Mouse (Mus musculus) T-helper 17 cell (primary cell): ENCODE results near the gene Churc1.
"Not testable (repeated sequence)": the region's sequence is repeated elsewhere in the genome, so short reads cannot be mapped to it uniquely, and the experiment has no call there.

Source experiments
- in situ Hi-C, 2 experiments: fragments of 300-600 bp; cut with MboI, MseI; formaldehyde crosslinking; loops; 1 replicate in 1 of 2; 2 replicates in 1 of 2; pipeline ENCODE4 v1.15.1; 2025; ENCODE audit warnings: high pct_unique_total_duplicates in 2 of 2

Gene Churc1

GRCm38 (mm10) chr12:76792540-76792939 is 27.2 kb downstream of the Churc1 start:
- in situ Hi-C loops, result not testable (repeated sequence)

- in situ Hi-C loops, result loop anchor here in 1 of 2 experiments (5.0 kb wide), 1 partner anchor 148 kb away; no protein-coding TSS in a partner anchor
Observed at GRCm38 (mm10) chr12:76795350-76795749, 30.0 kb downstream of the Churc1 start, which contains the start of gene Gpx2. Gene Gpx2, minus strand, starts transcription at chr12:76795554.

GRCm38 (mm10) chr12:76796938-76797539 is 31.7 kb downstream of the Churc1 start:
- in situ Hi-C loops, result loop anchor here in 1 of 2 experiments (5.0 kb wide), 1 partner anchor 150 kb away; no protein-coding TSS in a partner anchor

- in situ Hi-C loops, result loop anchor here in 1 of 2 experiments (5.0 kb wide), 1 partner anchor 151 kb away; no protein-coding TSS in a partner anchor
Observed at GRCm38 (mm10) chr12:76798008-76798720, 32.8 kb downstream of the Churc1 start.

GRCm38 (mm10) chr12:76803028-76803427 is 37.7 kb downstream of the Churc1 start:
- in situ Hi-C loops, result loop anchor here in 1 of 2 experiments (10.0 kb wide), 1 partner anchor 148 kb away; no protein-coding TSS in a partner anchor

GRCm38 (mm10) chr12:76803700-76804252 is 38.4 kb downstream of the Churc1 start:
- in situ Hi-C loops, result loop anchor here in 1 of 2 experiments (10.0 kb wide), 1 partner anchor 149 kb away; no protein-coding TSS in a partner anchor

GRCm38 (mm10) chr12:76805056-76805811 is 39.9 kb downstream of the Churc1 start:
- in situ Hi-C loops, result loop anchor here in 1 of 2 experiments (10.0 kb wide), 1 partner anchor 150 kb away; no protein-coding TSS in a partner anchor

GRCm38 (mm10) chr12:76807796-76808195 is 42.5 kb downstream of the Churc1 start:
- in situ Hi-C loops, result loop anchor here in 1 of 2 experiments (10.0 kb wide), 1 partner anchor 153 kb away; no protein-coding TSS in a partner anchor

GRCm38 (mm10) chr12:76810491-76810890 is 45.2 kb downstream of the Churc1 start:
- in situ Hi-C loops, result no loop called here

GRCm38 (mm10) chr12:76811006-76811405 is 45.7 kb downstream of the Churc1 start:
- in situ Hi-C loops, result no loop called here

GRCm38 (mm10) chr12:76813543-76813942 is 48.2 kb downstream of the Churc1 start:
- in situ Hi-C loops, result no loop called here

GRCm38 (mm10) chr12:76814120-76814519 is 48.8 kb downstream of the Churc1 start:
- in situ Hi-C loops, result no loop called here

GRCm38 (mm10) chr12:76816720-76817119 is 51.4 kb downstream of the Churc1 start:
- in situ Hi-C loops, result no loop called here

GRCm38 (mm10) chr12:76817176-76817575 is 51.8 kb downstream of the Churc1 start:
- in situ Hi-C loops, result no loop called here

GRCm38 (mm10) chr12:76818120-76818519 is 52.8 kb downstream of the Churc1 start:
- in situ Hi-C loops, result no loop called here

- in situ Hi-C loops, result no loop called here
Observed at GRCm38 (mm10) chr12:76818908-76819307, 53.6 kb downstream of the Churc1 start.

GRCm38 (mm10) chr12:76819816-76820215 is 54.5 kb downstream of the Churc1 start:
- in situ Hi-C loops, result loop anchor here in 1 of 2 experiments (5.0 kb wide), 1 partner anchor 38 kb away; no protein-coding TSS in a partner anchor

- in situ Hi-C loops, result loop anchor here in 1 of 2 experiments (5.0 kb wide), 1 partner anchor 38 kb away; no protein-coding TSS in a partner anchor
Observed at GRCm38 (mm10) chr12:76820615-76821014, 55.3 kb downstream of the Churc1 start.

- in situ Hi-C loops, result loop anchor here in 1 of 2 experiments (5.0 kb wide), 1 partner anchor 40 kb away; no protein-coding TSS in a partner anchor
Observed at GRCm38 (mm10) chr12:76822002-76822650, 56.8 kb downstream of the Churc1 start.

GRCm38 (mm10) chr12:76822651-76823041 is 57.3 kb downstream of the Churc1 start, which contains the start of gene Rab15:
Gene Rab15, minus strand, starts transcription at chr12:76822908.
- in situ Hi-C loops, result loop anchor here in 1 of 2 experiments (5.0 kb wide), 1 partner anchor 40 kb away; no protein-coding TSS in a partner anchor
